Mouse (Mus musculus): ENCODE data around the gene Dner. TPM values are rescaled to one million over a fixed set of nuclear protein-coding genes. Genes with fewer than 3 reads are reported as not detected.

Dner gene
- polyA plus RNA-seq, 1 experiment, result 3.3 TPM

DNA sequence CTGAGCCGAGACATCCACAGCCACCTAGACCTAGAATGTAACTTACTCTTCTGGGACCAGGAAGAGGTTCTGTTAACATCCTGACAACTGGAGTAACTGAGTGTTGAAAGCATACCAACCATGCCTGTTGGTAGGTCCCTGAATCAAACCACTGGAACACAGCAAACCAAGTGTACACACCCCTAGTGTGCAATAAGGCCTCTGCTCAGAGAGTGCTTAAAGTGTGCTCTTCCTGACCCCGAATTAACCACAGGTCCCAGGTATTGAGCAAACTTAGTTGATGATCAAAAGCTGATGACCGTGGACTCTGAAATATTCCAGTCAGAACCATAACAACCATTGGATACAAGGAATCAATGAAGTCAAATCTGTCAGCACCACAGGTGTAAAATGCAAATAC is 26.4 kb upstream of the Dner start:
- Histone ChIP-seq H3K4me1 (ENCODE audit: control insufficient read depth, insufficient read depth, insufficient read length, low read length) (no peaks in the 10 kb centered on the region), H3K27me3 (ENCODE audit: control insufficient read depth, insufficient read depth, low read length) (no peaks in the 10 kb centered on the region), H3K4me3 (ENCODE audit: low read depth, low read length) (no peak overlapping the region), H3K36me3 (ENCODE audit: control insufficient read depth, insufficient read depth, low read length) (peaks cover 35% of the 10 kb centered on the region), H3K27ac (ENCODE audit: insufficient read depth, low read depth, low read length) (no peak overlapping the region)
- 92% methylated on average over 3 of the region's 3 CpGs for WGBS
- TF ChIP-seq CTCF (IDR thresholded peaks at IDR 0.05; ENCODE audit: extremely low read depth, insufficient read length, insufficient replicate concordance, low read depth, low read length) (no peak), POLR2A (IDR thresholded peaks at IDR 0.05; ENCODE audit: low read depth, low read length) (no peak)

DNA sequence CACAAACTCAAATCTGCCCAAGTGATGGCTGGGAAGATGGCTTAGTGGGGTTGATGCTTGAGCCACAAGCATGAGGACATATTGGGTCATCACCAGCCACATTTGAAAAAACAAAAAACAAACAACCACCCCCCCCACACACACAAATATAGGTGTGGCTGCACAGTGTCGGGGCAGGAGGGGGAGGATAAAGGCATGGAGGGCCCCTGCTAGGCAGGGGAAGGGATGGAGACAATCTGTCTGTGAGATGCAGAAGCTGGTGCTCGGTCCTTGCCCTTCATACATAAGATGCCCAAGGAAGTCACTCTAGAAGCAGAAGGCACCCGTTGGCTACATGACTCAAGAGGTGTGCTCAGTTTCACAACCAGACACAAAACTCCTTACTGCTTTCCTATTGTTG is 25.9 kb upstream of the Dner start:
- 55% methylated on average over 3 of the region's 3 CpGs for WGBS
- H3K36me3 ChIP-seq (ENCODE audit: control insufficient read depth, insufficient read depth, low read length), result peaks cover 32% of the 10 kb centered on the region
- H3K4me1 ChIP-seq (ENCODE audit: control insufficient read depth, insufficient read depth, insufficient read length, low read length), result no peaks in the 10 kb centered on the region
- no peak overlapping the region for H3K4me3 ChIP-seq (ENCODE audit: low read depth, low read length)
- no peak for TF ChIP-seq CTCF (IDR thresholded peaks at IDR 0.05; ENCODE audit: extremely low read depth, insufficient read length, insufficient replicate concordance, low read depth, low read length)
- TF ChIP-seq POLR2A (IDR thresholded peaks at IDR 0.05; ENCODE audit: low read depth, low read length), result no peak
- H3K27me3 ChIP-seq (ENCODE audit: control insufficient read depth, insufficient read depth, low read length), result no peaks in the 10 kb centered on the region
- H3K27ac ChIP-seq (ENCODE audit: insufficient read depth, low read depth, low read length), result no peak overlapping the region

DNA sequence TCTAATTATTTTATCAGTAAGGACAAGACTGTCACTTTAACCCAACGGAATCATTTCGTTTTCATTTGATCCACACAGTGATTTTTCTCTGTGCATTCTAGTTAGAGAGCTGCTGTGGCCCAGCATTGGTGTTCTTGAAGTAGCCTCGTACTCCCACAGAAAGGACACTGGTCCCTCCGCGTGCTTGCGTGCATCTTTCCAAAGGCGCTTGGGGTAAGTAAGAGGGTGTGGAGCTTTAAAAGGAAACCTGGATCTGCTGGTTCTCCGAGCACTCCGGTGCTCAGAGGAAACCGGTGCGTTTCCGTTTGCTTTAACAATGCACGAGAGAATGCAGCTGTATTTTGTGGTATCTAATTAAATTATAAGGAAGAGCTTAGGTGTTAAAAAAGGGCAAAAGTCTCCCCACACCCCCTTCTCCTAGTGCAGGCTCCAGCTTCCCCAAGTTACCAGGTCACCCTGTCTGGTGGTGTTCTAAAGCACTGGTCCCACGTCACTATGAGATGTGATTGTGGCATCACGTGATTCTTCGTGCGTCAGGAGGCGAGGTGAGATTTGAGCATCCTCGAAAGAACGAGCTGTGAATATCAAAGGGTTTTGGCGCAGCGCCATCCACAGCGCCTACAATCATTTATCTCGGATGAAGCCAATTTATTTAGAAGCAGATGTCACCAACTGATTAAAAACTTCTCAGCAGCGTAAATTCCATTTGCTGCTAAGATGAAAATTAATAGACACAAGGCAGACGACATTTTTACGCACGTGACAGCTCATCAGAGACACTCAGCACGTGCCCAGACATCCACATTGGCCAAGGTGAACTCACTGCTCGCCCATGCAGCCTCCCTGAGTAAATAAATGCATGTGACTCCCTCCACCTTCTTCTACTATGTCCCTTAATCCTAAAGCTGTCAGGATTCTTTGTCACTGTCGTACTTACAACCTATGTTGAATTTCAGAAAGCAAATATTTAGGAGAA is 14.1 kb upstream of the Dner start:
- Histone ChIP-seq H3K27me3 (ENCODE audit: control insufficient read depth, insufficient read depth, low read length) (no peaks in the 10 kb centered on the region), H3K36me3 (ENCODE audit: control insufficient read depth, insufficient read depth, low read length) (no peaks in the 10 kb centered on the region), H3K4me3 (ENCODE audit: low read depth, low read length) (no peak overlapping the region), H3K4me1 (ENCODE audit: control insufficient read depth, insufficient read depth, insufficient read length, low read length) (no peaks in the 10 kb centered on the region), H3K27ac (ENCODE audit: insufficient read depth, low read depth, low read length) (no peak overlapping the region)
- TF ChIP-seq POLR2A (IDR thresholded peaks at IDR 0.05; ENCODE audit: low read depth, low read length), result no peak
- no peak for TF ChIP-seq CTCF (IDR thresholded peaks at IDR 0.05; ENCODE audit: extremely low read depth, insufficient read length, insufficient replicate concordance, low read depth, low read length)
- whole genome bisulfite sequencing, result 13% methylated on average over 31 of the region's 31 CpGs

DNA sequence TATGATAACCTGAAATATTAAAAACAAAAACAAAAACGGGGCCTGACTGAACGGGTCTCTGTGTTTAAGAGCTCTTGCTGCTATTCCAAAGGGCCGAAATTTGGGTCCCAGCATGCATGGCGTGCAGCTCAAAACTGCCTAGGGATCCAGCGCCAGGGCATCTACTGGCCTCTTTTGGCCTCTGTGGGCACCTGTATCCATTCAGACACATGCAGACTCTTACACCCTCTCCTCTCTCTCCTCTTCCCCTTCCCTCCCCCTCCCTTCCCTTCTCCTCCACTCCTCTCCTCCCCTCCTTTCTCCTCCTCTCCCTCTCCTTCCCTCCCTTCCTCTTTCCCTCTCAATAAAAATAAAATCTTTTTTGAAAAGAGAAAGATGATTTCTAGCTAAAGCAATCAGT is 13.4 kb upstream of the Dner start:
- no peaks in the 10 kb centered on the region for H3K27me3 ChIP-seq (ENCODE audit: control insufficient read depth, insufficient read depth, low read length)
- no peak overlapping the region for H3K27ac ChIP-seq (ENCODE audit: insufficient read depth, low read depth, low read length)
- H3K4me3 ChIP-seq (ENCODE audit: low read depth, low read length), result no peak overlapping the region
- no peaks in the 10 kb centered on the region for H3K4me1 ChIP-seq (ENCODE audit: control insufficient read depth, insufficient read depth, insufficient read length, low read length)
- H3K36me3 ChIP-seq (ENCODE audit: control insufficient read depth, insufficient read depth, low read length), result no peaks in the 10 kb centered on the region
- WGBS, result 33% methylated on average over 5 of the region's 5 CpGs
- TF ChIP-seq POLR2A (IDR thresholded peaks at IDR 0.05; ENCODE audit: low read depth, low read length) (no peak), CTCF (IDR thresholded peaks at IDR 0.05; ENCODE audit: extremely low read depth, insufficient read length, insufficient replicate concordance, low read depth, low read length) (no peak)

DNA sequence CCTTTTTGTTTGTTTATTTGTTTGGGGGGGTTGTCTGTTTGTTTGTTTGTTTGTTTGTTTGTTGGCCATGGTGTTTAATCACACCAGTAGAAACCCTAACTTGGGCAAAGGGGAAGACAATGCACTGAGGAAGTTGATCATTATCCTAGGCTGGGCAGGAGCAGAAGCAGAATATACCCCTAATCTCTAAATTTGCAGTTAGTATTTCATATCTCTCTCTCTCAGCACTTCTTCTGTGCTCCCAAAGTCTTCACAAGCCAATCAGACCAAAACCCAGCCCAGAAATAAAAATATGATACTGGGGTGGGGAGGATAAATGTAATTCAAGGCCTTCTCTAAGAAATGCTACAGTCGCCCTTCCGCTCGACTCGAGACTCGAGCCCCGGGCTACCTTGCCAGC is 4.2 kb upstream of the Dner start:
- H3K4me3 ChIP-seq (ENCODE audit: low read depth, low read length), result no peak overlapping the region
- TF ChIP-seq POLR2A (IDR thresholded peaks at IDR 0.05; ENCODE audit: low read depth, low read length), result no peak
- TF ChIP-seq CTCF (IDR thresholded peaks at IDR 0.05; ENCODE audit: extremely low read depth, insufficient read length, insufficient replicate concordance, low read depth, low read length), result no peak
- no peaks in the 10 kb centered on the region for H3K36me3 ChIP-seq (ENCODE audit: control insufficient read depth, insufficient read depth, low read length)
- WGBS, result 97% methylated on average over 6 of the region's 6 CpGs
- peaks cover 3% of the 10 kb centered on the region for H3K4me1 ChIP-seq (ENCODE audit: control insufficient read depth, insufficient read depth, insufficient read length, low read length)
- H3K27ac ChIP-seq (ENCODE audit: insufficient read depth, low read depth, low read length), result no peak overlapping the region
- peaks cover 10% of the 10 kb centered on the region; the same call in 1 of the 2 replicates for H3K27me3 ChIP-seq (ENCODE audit: control insufficient read depth, insufficient read depth, low read length)

DNA sequence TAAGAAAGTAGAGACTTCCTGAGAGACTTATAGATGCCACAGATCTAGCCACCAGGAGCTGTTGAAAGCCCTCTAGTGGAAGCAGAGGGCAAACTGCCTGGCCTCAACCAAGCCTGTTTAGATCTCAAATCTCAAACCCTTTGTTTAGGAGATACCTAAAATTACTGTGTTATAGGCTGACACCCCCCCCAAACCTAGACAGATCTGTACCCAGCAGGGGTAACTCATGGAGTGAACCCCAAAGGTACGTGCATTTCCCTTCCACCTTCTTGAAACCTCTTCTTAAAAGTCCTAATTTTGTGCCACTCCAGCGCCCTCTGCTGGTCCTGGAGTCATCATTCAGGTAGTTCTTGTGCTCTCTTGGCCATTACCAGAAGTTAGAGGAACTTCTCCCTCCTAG is 1.1 kb upstream of the Dner start:
- WGBS, result 1% methylated on average over 2 of the region's 2 CpGs
- Histone ChIP-seq H3K36me3 (ENCODE audit: control insufficient read depth, insufficient read depth, low read length) (no peaks in the 10 kb centered on the region), H3K4me1 (ENCODE audit: control insufficient read depth, insufficient read depth, insufficient read length, low read length) (peaks cover 5% of the 10 kb centered on the region), H3K27me3 (ENCODE audit: control insufficient read depth, insufficient read depth, low read length) (peaks cover 10% of the 10 kb centered on the region; the same call in 1 of the 2 replicates), H3K4me3 (ENCODE audit: low read depth, low read length) (no peak overlapping the region), H3K27ac (ENCODE audit: insufficient read depth, low read depth, low read length) (no peak overlapping the region)
- TF ChIP-seq CTCF (IDR thresholded peaks at IDR 0.05; ENCODE audit: extremely low read depth, insufficient read length, insufficient replicate concordance, low read depth, low read length), result peak; percentile 45; the same call in 1 of the 2 replicates
- no peak for TF ChIP-seq POLR2A (IDR thresholded peaks at IDR 0.05; ENCODE audit: low read depth, low read length)

- TF ChIP-seq CTCF (IDR thresholded peaks at IDR 0.05; ENCODE audit: extremely low read depth, insufficient read length, insufficient replicate concordance, low read depth, low read length), result no peak
- TF ChIP-seq POLR2A (IDR thresholded peaks at IDR 0.05; ENCODE audit: low read depth, low read length), result no peak
- Histone ChIP-seq H3K4me1 (ENCODE audit: control insufficient read depth, insufficient read depth, insufficient read length, low read length) (peaks cover 5% of the 10 kb centered on the region), H3K36me3 (ENCODE audit: control insufficient read depth, insufficient read depth, low read length) (no peaks in the 10 kb centered on the region), H3K27ac (ENCODE audit: insufficient read depth, low read depth, low read length) (no peak overlapping the region), H3K27me3 (ENCODE audit: control insufficient read depth, insufficient read depth, low read length) (peaks cover 10% of the 10 kb centered on the region; the same call in 1 of the 2 replicates), H3K4me3 (ENCODE audit: low read depth, low read length) (peak overlapping the region; percentile 43)
- WGBS, result 16% methylated on average over 26 of the region's 26 CpGs
Observed at GRCm38 (mm10) chr1:84694688-84695474, 1.1 kb downstream of the Dner start.
